Mouse (Mus musculus) ES-E14 (cell line): ENCODE results near the gene Ttc34.

Experiments
- HCFC1 ChIP-seq: IDR thresholded peaks from 2 replicates; pipeline ENCODE4 v1.6.1; 2012; ENCODE audit warnings: low read length, inconsistent platforms, borderline replicate concordance; ENCODE audit not compliant: insufficient read depth
- MAFK ChIP-seq: IDR thresholded peaks from 2 replicates; pipeline ENCODE4 v1.6.1; 2014; ENCODE audit warnings: mild to moderate bottlenecking, low read depth, low read length, inconsistent platforms; ENCODE audit not compliant: insufficient read depth
- ZC3H11A ChIP-seq: IDR thresholded peaks from 2 replicates; pipeline ENCODE4 v1.6.1; 2012; ENCODE audit warnings: low read depth, mild to moderate bottlenecking, inconsistent platforms, low read length, borderline replicate concordance
- ZNF384 ChIP-seq: IDR thresholded peaks from 2 replicates; pipeline ENCODE4 v1.6.1; 2012; ENCODE audit warnings: low read depth, low read length, inconsistent platforms

DNA sequence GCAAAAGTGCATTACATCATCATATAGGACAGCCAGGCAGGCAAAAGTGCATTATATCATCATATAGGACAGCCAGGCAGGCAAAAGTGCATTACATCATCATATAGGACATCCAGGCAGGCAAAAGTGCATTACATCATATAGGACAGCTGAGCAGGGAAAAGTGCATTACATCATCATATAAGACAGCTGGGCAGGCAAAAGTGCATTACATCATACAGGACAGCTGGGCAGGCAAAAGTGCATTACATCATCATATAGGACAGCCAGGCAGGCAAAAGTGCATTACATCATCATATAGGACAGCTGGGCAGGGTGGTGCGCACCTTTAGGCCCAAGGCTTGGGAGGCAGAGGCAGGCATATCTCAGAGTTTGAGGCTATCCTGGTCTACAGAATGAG is 15.4 kb downstream of the Ttc34 start:
- TF ChIP-seq MAFK (no peak), ZC3H11A (no peak), ZNF384 (no peak), HCFC1 (no peak)
